Mouse (Mus musculus) intestine, embryonic 15.5 days (tissue): ENCODE measurements around the gene Tshz2. TPM values are rescaled to one million over a fixed set of nuclear protein-coding genes. Genes with fewer than 3 reads are reported as not detected.

ENCODE experiments used
- ATAC-seq: fragments of 200-750 bp; cut with Nextera tagmentation; 2 replicates; pipeline ENCODE4 v1.8.0; 2017; ENCODE audit warnings: moderate TSS enrichment, moderate library complexity
- H3K27ac ChIP-seq: fragments of 300-500 bp; sonication (generic); 2 replicates; pipeline ENCODE4 v1.5.1; 2015; ENCODE audit warnings: mild to moderate bottlenecking, inconsistent platforms
- H3K27me3 ChIP-seq: fragments of 300-500 bp; sonication (generic); replicated peaks from 2 replicates; pipeline ENCODE4 v1.6.1; 2015; ENCODE audit warnings: inconsistent platforms
- H3K36me3 ChIP-seq: fragments of 300-500 bp; sonication (generic); 2 replicates; pipeline ENCODE4 v1.6.1; 2015; ENCODE audit warnings: inconsistent platforms
- H3K4me1 ChIP-seq: fragments of 300-500 bp; sonication (generic); replicated peaks from 2 replicates; pipeline ENCODE4 v1.6.1; 2015; ENCODE audit warnings: inconsistent platforms
- H3K4me2 ChIP-seq: fragments of 300-500 bp; sonication (generic); replicated peaks from 2 replicates; pipeline ENCODE4 v1.6.1; 2015; ENCODE audit warnings: mild to moderate bottlenecking, inconsistent platforms
- H3K4me3 ChIP-seq: fragments of 300-500 bp; sonication (generic); replicated peaks from 2 replicates; pipeline ENCODE4 v1.5.1; 2015; ENCODE audit warnings: inconsistent platforms
- H3K9ac ChIP-seq: fragments of 300-500 bp; sonication (generic); 2 replicates; pipeline ENCODE4 v1.6.1; 2015; ENCODE audit warnings: inconsistent platforms
- H3K9me3 ChIP-seq: fragments of 300-500 bp; sonication (generic); 2 replicates; pipeline ENCODE4 v1.6.1; 2016; ENCODE audit warnings: inconsistent platforms
- WGBS: fragments of 180-500 bp; shearing (Covaris S2); methylation state at CpG from one replicate; pipeline ENCODE4 v1.1.7; 2015; 5-methylcytosine and 5-hydroxymethylcytosine counted together
- polyA plus RNA-seq: library from polyadenylated mRNA; unstranded; fragments of >200 nt; fragmentation: Nextera tagmentation; extraction: Ambion mirVana; gene quantifications from 2 replicates; pipeline ENCODE4 v1.2.1, GENCODE M21; 2015

The Tshz2 gene
- polyA plus RNA-seq, 1 experiment from 2014 or later: 17.2 TPM

GRCm38 (mm10) chr2:170062378-170062777 lies 429.6 kb downstream of the Tshz2 start:
- Histone ChIP-seq H3K27ac (no peak overlapping the region), H3K9me3 (no peaks in the 10 kb centered on the region), H3K36me3 (no peaks in the 10 kb centered on the region), H3K27me3 (no peaks in the 10 kb centered on the region), H3K4me3 (no peak overlapping the region), H3K4me1 (no peaks in the 10 kb centered on the region; the same call in 1 of the 2 replicates), H3K9ac (no peak overlapping the region), H3K4me2 (no peak overlapping the region)
- 72% methylated on average over 3 of the region's 3 CpGs for WGBS
- peak; percentile 77 for ATAC-seq

GRCm38 (mm10) chr2:170069976-170070375 lies 437.2 kb downstream of the Tshz2 start:
- no peaks in the 10 kb centered on the region for H3K27me3 ChIP-seq
- no peak for ATAC-seq
- no peak overlapping the region for H3K4me3 ChIP-seq
- H3K27ac ChIP-seq: peak overlapping the region; percentile 15
- H3K9me3 ChIP-seq: no peaks in the 10 kb centered on the region
- H3K9ac ChIP-seq: no peak overlapping the region
- WGBS: 63% methylated on average over 5 of the region's 5 CpGs
- H3K36me3 ChIP-seq: no peaks in the 10 kb centered on the region
- H3K4me2 ChIP-seq: no peak overlapping the region
- peaks cover 9% of the 10 kb centered on the region; the same call in 1 of the 2 replicates for H3K4me1 ChIP-seq

GRCm38 (mm10) chr2:170070641-170071241 lies 437.9 kb downstream of the Tshz2 start:
- H3K4me2 ChIP-seq: peak overlapping the region; percentile 50
- no peaks in the 10 kb centered on the region for H3K36me3 ChIP-seq
- H3K27me3 ChIP-seq: no peaks in the 10 kb centered on the region
- 0 out of 2 replicates have a peak overlapping the region, but pooled peaks have one; percentile 6 for H3K4me3 ChIP-seq
- H3K27ac ChIP-seq: peak overlapping the region; percentile 45; the same call in 1 of the 2 replicates
- H3K9ac ChIP-seq: no peak overlapping the region
- 30% methylated on average over 15 of the region's 15 CpGs for WGBS
- H3K9me3 ChIP-seq: no peaks in the 10 kb centered on the region
- ATAC-seq: peak; percentile 80
- peaks cover 12% of the 10 kb centered on the region; the same call in 1 of the 2 replicates for H3K4me1 ChIP-seq

- H3K9ac ChIP-seq: no peak overlapping the region
- no peaks in the 10 kb centered on the region for H3K27me3 ChIP-seq
- no peaks in the 10 kb centered on the region for H3K9me3 ChIP-seq
- H3K36me3 ChIP-seq: no peaks in the 10 kb centered on the region
- H3K4me2 ChIP-seq: no peak overlapping the region
- 51% methylated on average over 6 of the region's 6 CpGs for WGBS
- H3K4me3 ChIP-seq: no peak overlapping the region
- ATAC-seq: no peak
- H3K27ac ChIP-seq: no peak overlapping the region
- peaks cover 8% of the 10 kb centered on the region; the same call in 1 of the 2 replicates for H3K4me1 ChIP-seq
These were observed 444.2 kb downstream of the Tshz2 start for GRCm38 (mm10) chr2:170076941-170077490.

- Histone ChIP-seq H3K27me3 (no peaks in the 10 kb centered on the region), H3K27ac (no peak overlapping the region), H3K4me2 (no peak overlapping the region), H3K9me3 (no peaks in the 10 kb centered on the region), H3K36me3 (no peaks in the 10 kb centered on the region), H3K4me3 (no peak overlapping the region), H3K4me1 (peaks cover 3% of the 10 kb centered on the region; the same call in 1 of the 2 replicates), H3K9ac (no peak overlapping the region)
- ATAC-seq: peak; percentile 44; the same call in 1 of the 2 replicates
- WGBS: 51% methylated on average over 10 of the region's 10 CpGs
These were observed 445.2 kb downstream of the Tshz2 start for GRCm38 (mm10) chr2:170078041-170078440.

GRCm38 (mm10) chr2:170078442-170079017 lies 445.7 kb downstream of the Tshz2 start:
- H3K27me3 ChIP-seq: no peaks in the 10 kb centered on the region
- H3K4me3 ChIP-seq: no peak overlapping the region
- H3K9ac ChIP-seq: no peak overlapping the region
- peaks cover 3% of the 10 kb centered on the region; the same call in 1 of the 2 replicates for H3K4me1 ChIP-seq
- peak overlapping the region; percentile 58; the same call in 1 of the 2 replicates for H3K27ac ChIP-seq
- ATAC-seq: peak; percentile 58; the same call in 1 of the 2 replicates
- WGBS: 41% methylated on average over 15 of the region's 15 CpGs
- no peak overlapping the region for H3K4me2 ChIP-seq
- no peaks in the 10 kb centered on the region for H3K9me3 ChIP-seq
- no peaks in the 10 kb centered on the region for H3K36me3 ChIP-seq

GRCm38 (mm10) chr2:170091563-170092443 lies 459.0 kb downstream of the Tshz2 start:
- Histone ChIP-seq H3K9me3 (no peaks in the 10 kb centered on the region), H3K36me3 (no peaks in the 10 kb centered on the region), H3K4me1 (peaks cover 18% of the 10 kb centered on the region), H3K4me3 (no peak overlapping the region), H3K4me2 (no peak overlapping the region), H3K9ac (no peak overlapping the region), H3K27ac (peak overlapping the region; percentile 80), H3K27me3 (no peaks in the 10 kb centered on the region)
- 40% methylated on average over 10 of the region's 10 CpGs for WGBS
- ATAC-seq: peak; percentile 84

GRCm38 (mm10) chr2:170094220-170094619 lies 461.4 kb downstream of the Tshz2 start:
- no peak for ATAC-seq
- no peaks in the 10 kb centered on the region for H3K27me3 ChIP-seq
- no peak overlapping the region for H3K4me3 ChIP-seq
- no peak overlapping the region for H3K4me2 ChIP-seq
- H3K9me3 ChIP-seq: no peaks in the 10 kb centered on the region
- H3K27ac ChIP-seq: no peak overlapping the region
- H3K36me3 ChIP-seq: no peaks in the 10 kb centered on the region
- H3K9ac ChIP-seq: no peak overlapping the region
- H3K4me1 ChIP-seq: peaks cover 18% of the 10 kb centered on the region
- 91% methylated on average over 17 of the region's 17 CpGs for WGBS

- whole genome bisulfite sequencing: 95% methylated on average over 9 of the region's 9 CpGs
- Histone ChIP-seq H3K4me2 (no peak overlapping the region), H3K9me3 (no peaks in the 10 kb centered on the region), H3K27me3 (no peaks in the 10 kb centered on the region), H3K4me3 (no peak overlapping the region), H3K27ac (no peak overlapping the region), H3K4me1 (peaks cover 18% of the 10 kb centered on the region), H3K9ac (no peak overlapping the region), H3K36me3 (no peaks in the 10 kb centered on the region)
- no peak for ATAC-seq
These were observed 462.1 kb downstream of the Tshz2 start for GRCm38 (mm10) chr2:170094871-170095270.

GRCm38 (mm10) chr2:170101132-170101531 lies 468.3 kb downstream of the Tshz2 start:
- ATAC-seq: peak; percentile 64
- no peaks in the 10 kb centered on the region for H3K36me3 ChIP-seq
- H3K9ac ChIP-seq: no peak overlapping the region
- H3K9me3 ChIP-seq: no peaks in the 10 kb centered on the region
- H3K4me3 ChIP-seq: no peak overlapping the region
- no peaks in the 10 kb centered on the region for H3K27me3 ChIP-seq
- H3K27ac ChIP-seq: no peak overlapping the region
- no peaks in the 10 kb centered on the region for H3K4me1 ChIP-seq
- WGBS: 3% methylated on average over 12 of the region's 12 CpGs
- no peak overlapping the region for H3K4me2 ChIP-seq

GRCm38 (mm10) chr2:170101932-170102331 lies 469.1 kb downstream of the Tshz2 start:
- H3K36me3 ChIP-seq: no peaks in the 10 kb centered on the region
- ATAC-seq: no peak
- 74% methylated on average over 7 of the region's 7 CpGs for WGBS

GRCm38 (mm10) chr2:170103341-170103740 lies 470.5 kb downstream of the Tshz2 start:
- H3K9ac ChIP-seq: no peak overlapping the region
- H3K4me2 ChIP-seq: no peak overlapping the region
- no peaks in the 10 kb centered on the region for H3K9me3 ChIP-seq
- no peak for ATAC-seq
- H3K4me1 ChIP-seq: no peaks in the 10 kb centered on the region
- H3K27me3 ChIP-seq: no peaks in the 10 kb centered on the region
- H3K4me3 ChIP-seq: no peak overlapping the region
- no peak overlapping the region for H3K27ac ChIP-seq
- WGBS: 75% methylated on average over 5 of the region's 5 CpGs
- H3K36me3 ChIP-seq: no peaks in the 10 kb centered on the region

More at GRCm38 (mm10) chr2:170101932-170102331, 469.1 kb downstream of the Tshz2 start:
- H3K9me3 ChIP-seq: no peaks in the 10 kb centered on the region
- H3K9ac ChIP-seq: no peak overlapping the region
- H3K4me3 ChIP-seq: no peak overlapping the region
- H3K4me2 ChIP-seq: no peak overlapping the region
- H3K27ac ChIP-seq: no peak overlapping the region
- H3K4me1 ChIP-seq: no peaks in the 10 kb centered on the region
- no peaks in the 10 kb centered on the region for H3K27me3 ChIP-seq
